Mouse (Mus musculus): ENCODE measurements at regions not wholly inside any gene's neighbourhood (a gene's known extent, or its start where the extent isn't known, plus 50 kb on each side); places are given as distances from the start of the nearest gene placed in this dataset.

DNA sequence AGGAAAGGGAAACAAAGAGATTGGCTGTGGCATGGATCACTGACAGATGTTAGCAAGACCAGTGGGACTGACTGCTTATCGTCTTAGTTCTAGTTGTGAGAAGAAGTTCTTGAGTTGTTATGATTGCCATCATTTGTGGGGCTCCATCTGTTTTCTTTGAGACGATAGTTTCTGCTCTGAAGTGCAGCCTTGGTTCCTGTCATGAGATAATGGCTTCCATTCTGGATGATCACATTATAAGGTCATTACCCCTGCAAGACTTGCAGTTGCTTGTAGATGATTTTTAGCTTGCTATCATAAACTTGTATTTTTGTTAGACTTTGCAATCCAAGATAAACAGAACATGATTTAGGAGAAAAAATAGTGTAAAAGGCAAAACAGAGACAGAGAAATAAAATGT is 881.6 kb upstream of the Nrxn1 start:
- TF ChIP-seq CTCF (IDR thresholded peaks at IDR 0.05 in 2 of 3, conservative IDR thresholded peaks at IDR 0.05 in 1 of 3; ENCODE audit: control insufficient read depth in 1 of 3, insufficient read depth in 1 of 3, low read depth in 2 of 3, low read length in 3 of 3, poor library complexity in 1 of 3, severe bottlenecking in 1 of 3) (no peak), HCFC1 (IDR thresholded peaks at IDR 0.05; ENCODE audit: low read depth, low read length) (no peak), MAZ (IDR thresholded peaks at IDR 0.05; ENCODE audit: low read depth, low read length) (no peak), RAD21 (IDR thresholded peaks at IDR 0.05; ENCODE audit: low read depth, low read length) (no peak), TBP (IDR thresholded peaks at IDR 0.05; ENCODE audit: low read depth, low read length) (no peak), EP300 (IDR thresholded peaks at IDR 0.05; ENCODE audit: low read depth in 1 of 2, low read length in 2 of 2) (no peak), ZC3H11A (IDR thresholded peaks at IDR 0.05; ENCODE audit: low read depth, low read length) (no peak)
